Mouse (Mus musculus) CD4-positive, CD25-positive, alpha-beta regulatory T cell, adult 2 months (primary cell): ENCODE results near the gene Aldh6a1.

Experiments used
- DNase-seq: peaks from one replicate; pipeline ENCODE4 v3.0.0-alpha.2; 2012; ENCODE audit warnings: low read depth, low spot score

Aldh6a1 gene

DNA sequence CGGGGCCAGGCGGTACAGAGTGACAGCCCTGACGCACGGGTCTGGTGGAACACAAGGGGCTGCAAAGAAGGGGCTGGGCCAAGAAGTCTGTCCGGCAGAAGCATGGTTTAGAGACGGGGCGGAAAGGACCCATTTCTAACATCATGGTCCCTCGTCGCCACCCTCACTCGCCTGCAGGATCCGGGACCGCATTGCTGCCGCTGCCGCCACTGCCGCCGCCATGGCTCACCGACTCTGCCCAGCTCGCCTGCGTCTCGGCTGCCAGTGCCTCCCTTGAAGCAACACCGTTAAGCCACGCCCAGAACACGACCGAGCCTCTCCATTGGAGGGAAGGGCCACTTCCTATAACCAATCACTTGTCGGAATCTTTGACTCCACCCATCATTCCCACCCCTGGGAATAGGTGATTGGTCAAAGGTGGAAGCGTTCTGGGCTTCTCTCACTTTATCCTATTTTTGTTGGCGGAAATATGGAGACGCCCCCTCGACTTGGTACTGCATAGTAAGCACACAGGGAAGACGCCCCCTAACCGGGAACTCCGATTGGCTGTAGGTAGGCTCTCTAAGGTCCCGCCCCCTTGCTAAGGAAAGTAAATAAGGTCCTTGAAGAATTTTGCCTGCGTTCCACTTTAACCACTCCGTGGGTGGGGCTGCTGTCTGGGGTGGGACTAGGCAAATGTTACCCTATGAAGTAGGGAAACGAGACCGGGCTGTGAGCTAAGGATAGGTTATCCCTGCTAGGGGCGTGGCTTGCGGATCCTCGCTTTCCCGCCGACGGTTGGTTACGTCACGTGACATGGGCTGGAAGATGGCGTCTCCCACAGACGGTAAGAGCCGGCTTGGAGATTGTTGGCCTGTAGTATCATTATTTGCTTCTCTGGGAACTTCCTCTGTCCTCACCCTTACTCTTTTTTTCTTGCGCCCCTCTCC lies at the start of gene Aldh6a1, which contains the start of gene Lin52:
Aldh6a1 (minus strand) TSS at position 287 of the 929 bp plus-strand sequence.
Lin52 (plus strand) TSS at position 705 of the 929 bp plus-strand sequence.
- peak; percentile 98 for DNase-seq

DNA sequence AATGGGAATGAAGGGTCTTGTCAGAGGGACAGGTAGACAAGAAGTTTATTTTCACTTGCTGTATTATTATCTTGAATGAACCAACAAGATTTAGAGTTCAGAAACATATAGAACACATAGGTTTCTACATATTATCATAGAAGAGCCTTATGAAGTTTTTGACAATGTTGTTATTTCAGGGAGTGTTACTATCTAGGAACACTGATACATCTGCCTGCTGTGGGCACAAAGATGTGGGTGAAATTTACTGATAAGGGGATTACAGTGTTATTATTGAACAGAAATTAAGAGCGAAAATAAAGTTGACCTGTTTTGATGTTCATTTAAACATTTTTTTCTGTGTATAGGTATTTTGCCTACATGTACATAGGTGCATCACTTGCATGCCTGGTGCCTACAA lies 46.0 kb upstream of the Aldh6a1 start:
- no peak for DNase-seq

DNA sequence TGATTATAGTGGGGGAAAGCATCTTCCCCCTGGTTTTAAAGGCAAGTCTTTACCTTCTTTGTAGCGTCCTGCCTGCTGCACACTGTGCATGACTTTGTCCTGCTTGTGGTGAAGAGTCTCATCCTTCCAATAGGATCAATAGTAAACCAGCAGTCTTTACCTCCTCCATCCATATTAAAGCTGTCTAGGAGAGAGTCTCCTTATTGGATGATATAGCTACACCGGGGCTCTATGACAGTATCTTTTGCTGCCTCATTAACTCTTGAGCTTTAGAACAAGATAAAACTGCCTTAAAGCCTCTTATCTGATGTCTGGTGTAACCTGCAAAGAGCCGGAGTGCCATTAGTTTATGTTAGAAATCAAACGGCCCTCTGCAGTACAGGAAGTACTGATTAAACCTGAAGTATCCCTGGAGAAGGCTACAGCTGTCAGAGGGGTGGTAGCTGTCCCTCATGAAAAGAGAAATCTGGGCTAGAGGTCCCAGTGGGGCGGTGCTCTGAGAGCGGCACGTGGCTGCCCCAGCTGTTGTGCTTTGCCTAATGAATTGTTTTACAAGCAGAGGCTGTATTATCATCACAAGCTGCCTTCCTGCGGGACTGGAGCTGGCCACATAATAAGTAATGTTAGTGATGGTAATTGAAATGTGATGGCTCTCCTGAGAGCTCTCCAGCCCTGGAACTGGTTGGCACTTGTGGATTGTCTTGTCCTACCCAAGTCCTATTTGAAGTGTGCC lies 36.7 kb upstream of the Aldh6a1 start:
- DNase-seq: no peak

DNA sequence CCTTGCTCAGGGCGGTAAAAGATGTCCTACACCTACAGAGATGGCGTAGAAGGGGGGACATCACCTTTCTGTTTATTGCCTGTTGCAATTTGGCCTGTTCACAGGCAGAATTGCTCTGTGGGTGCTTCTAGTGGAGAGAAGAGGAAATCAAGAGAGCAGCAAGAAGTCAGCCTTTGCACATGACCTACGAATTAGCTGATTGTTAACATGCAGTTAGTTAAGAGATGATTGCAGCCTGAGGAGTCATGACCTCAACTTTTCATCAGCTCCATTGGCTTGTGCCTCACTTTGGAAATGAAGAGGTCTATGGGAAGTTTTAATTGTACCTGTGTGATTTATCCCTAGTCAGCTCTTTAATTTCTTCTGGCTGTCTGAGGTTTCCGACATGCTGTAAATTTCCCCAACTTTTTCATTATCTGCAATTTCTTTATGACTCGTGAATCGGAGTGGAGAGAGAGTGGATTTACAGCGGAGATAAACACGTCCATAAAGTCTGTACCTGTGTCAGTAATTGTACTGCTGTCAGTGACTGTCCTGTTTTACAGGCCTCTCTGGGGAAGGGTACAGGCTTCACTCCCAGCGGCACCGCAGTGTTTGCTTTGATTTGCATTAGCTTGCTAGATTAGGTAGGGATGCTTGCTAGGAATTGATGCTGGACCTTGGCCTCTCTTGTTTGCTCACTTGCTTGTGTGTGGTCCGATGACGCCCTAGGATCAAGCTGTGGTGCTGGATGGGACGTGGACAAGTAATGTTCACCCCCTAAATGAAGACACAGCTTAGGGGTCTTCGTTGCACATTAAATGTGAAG lies 32.2 kb upstream of the Aldh6a1 start:
- no peak for DNase-seq

DNA sequence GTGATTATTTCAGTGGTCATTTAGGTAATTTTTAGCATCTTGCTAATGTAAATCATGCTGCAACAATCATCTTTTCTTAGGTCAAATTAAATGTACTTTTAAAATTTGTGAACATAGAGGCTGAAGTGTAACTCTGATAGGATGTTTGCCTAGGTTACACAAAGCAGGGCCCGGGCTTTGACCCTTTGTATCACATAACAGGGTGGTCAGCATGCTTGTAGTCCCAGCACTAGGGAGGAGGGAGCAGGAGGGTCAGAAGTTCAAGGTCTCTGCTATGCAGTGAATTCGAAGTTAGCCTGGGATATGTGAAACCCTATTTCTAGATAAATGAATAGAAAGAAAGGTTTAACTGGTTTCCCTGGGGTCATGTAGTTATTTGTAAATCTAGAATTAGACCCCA lies 30.4 kb upstream of the Aldh6a1 start:
- no peak for DNase-seq

DNA sequence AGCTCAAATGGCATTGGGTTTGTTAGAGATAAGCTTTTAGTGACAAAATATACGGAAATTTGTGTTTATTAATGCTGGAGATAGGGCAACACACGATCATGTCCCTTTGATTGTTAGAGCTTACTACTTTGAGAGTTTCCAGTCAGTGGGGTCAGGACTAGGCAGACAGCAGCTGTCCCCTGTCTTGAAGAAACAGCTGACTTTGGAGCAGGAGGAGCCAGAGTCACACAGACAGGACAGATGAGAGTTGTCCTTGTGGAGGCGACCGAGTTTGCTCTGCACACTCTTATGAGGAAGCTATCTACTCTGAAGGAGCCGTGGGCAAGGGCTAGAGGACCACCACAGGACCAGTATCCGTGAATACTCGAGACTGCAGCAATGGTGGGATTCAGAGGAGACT lies 28.1 kb upstream of the Aldh6a1 start:
- DNase-seq: no peak

DNA sequence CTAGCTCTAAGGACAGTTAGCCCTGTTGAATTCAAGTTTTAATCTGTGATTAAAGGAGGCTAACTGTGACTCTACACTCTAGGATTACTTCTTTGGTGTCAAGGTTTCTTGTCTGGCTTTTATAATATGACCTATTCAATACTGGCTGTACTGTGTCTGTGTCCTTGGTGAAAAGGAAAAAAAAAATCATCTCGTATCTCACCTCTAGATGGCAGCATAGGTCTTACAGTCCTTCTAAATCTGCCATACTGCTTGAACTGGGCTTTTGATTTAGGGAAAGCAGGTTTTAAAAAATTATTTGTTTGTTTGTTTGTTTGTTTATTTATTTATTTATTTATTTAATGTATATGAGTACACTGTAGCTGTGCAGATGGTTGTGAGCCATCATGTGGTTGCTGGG lies 17.9 kb upstream of the Aldh6a1 start:
- DNase-seq: peak; percentile 78

DNA sequence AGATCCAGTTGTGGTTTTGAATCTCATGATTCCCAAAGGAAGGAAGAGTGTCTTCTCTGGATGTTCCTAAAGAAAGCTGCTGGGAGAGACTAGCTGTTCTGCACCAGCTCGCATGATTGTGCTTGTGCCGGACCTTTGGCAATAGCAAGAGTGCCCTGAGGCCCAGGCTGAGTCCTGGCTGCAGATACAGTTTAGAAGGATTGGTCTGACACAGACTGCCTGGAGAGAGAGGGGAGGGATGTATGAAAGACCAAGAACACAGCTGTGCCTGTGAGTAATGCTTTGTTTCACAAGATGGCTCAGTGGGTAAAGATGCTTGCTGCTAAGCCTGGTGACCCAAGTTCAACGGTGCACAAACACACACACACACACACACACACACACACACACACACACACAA lies 12.1 kb upstream of the Aldh6a1 start:
- DNase-seq: no peak

DNA sequence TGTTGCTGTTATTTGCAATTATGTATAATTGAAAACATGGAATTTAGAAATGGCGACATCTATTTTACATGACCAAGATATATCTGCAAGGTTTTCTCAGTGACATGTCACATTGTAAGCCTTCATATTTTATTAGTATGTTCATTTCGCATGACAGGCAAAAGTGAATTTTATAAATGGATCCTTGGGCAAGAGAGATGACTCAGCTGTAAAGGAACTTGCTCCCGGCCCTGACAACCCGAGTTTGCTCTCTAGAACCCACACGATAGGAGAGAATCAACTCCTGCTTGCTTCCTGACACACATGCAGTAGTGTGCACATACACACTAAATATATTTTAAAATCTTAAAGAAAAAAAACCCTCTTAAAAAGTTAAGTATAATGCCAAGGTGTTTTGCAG lies 10.6 kb upstream of the Aldh6a1 start:
- no peak for DNase-seq

DNA sequence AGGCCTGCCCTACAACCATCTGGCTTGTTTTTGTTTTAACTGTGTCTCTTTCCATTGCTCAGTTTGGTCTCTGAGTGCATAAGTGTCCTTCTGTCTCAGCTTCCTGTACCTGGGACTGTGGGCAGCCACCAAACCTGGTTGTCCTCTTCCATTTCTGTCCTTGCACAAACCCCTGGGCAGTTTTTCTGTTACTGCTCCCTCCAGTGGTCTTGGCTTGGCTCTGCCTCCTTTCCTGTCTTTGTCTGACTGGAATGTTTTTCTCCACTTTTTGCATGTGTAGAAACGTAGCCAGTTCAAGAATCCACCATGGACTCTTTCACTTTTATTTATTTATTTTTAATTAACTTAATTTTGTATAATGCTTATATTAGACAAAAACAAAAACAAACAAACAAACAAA lies 9.0 kb upstream of the Aldh6a1 start:
- DNase-seq: no peak

DNA sequence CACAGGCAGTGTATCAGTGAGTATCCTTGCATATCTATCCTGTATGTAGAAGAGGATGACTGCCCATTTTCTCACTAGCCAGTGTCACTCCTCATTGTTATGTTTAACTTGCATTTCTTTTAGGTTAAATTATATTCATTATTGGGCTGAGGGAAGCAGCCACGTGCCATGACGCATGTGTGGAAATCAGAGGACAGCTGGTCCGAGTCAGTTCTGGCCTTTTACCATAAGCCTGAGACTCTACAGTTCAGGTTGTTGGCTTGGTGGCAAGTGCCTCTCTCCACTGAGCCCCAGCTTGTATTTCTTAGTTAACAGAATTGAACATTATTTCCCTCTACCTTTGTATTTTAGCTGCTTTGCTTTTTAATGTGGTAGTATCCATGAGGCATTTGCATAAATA lies 6.1 kb upstream of the Aldh6a1 start:
- no peak for DNase-seq

DNA sequence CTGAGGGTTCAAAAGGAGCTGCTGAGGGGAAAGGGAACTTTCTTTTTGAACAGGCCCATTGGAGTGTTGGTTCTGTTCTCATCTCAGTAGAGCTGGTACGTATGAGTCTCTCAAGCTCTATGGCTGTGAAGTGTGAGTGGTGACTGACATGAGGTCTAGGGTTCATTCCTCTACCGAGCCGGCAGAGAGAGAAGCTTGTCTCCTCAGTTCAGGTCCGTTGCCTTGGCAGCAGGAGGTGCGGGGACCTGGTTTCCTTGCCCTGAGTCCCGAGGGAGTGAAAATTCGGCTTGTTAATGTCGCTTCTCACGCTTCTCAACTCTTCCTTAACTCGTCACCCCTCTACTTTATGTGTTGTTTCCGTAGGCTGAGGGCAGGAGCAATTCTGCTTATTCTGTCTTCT lies 997 bp upstream of the Aldh6a1 start:
- DNase-seq: peak; percentile 42

DNA sequence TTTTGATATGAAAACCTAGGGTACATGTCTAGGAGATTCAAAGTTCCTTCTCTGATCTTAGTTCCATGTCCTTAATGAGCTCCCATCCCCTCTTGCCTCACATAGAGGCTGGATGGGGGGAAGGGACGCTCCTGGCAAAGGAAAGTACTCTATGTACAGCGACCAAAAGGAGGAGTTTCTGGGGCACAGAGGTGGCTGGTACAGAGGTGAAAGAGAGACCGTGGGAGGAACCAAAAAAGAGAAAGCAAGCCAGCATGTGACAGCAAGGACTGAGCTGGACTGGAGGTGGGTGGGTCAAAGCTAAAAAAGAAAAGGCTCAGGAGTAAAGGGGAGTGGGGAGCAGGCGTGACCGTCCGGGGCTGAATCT lies 470 bp downstream of the Aldh6a1 start:
- DNase-seq: no peak

DNA sequence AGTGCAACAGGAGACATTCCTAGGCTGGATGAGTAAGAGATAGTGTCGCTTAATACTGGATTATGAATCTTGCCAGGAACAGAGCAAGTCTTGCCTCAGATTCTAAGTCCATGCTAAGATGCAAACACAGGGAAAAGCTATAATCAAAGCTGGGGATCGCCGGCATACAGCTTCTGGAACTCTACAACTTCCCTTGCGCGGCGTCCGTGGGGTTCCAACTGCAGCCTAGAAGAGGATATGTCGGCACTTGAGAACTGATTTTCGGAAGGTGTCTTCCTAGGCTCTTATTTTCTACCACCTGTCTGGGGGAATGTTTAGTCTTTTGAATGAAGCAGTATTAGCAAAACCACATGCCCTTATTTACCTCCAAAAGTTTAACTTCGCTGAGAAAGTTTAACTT lies 917 bp downstream of the Aldh6a1 start:
- peak; percentile 7 for DNase-seq

DNA sequence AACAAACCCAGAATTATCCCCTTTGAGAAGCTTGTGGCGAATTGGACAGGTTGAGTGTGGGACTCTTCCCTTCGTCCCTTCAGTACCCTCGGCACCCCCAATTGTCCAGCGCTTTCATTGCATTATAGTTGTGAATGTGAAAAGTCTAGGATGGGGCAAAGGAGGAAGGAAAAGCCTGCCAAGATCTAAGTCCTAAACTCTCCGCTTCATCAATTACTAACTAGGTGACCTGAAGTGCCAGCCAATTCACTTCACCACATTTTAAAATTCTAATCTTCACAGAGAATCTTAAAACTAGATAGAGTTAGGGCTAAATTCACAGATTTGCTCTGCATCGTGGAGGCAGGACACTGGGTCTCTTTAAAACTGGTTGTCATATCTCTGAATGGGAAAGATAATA lies 2.6 kb downstream of the Aldh6a1 start:
- no peak for DNase-seq

DNA sequence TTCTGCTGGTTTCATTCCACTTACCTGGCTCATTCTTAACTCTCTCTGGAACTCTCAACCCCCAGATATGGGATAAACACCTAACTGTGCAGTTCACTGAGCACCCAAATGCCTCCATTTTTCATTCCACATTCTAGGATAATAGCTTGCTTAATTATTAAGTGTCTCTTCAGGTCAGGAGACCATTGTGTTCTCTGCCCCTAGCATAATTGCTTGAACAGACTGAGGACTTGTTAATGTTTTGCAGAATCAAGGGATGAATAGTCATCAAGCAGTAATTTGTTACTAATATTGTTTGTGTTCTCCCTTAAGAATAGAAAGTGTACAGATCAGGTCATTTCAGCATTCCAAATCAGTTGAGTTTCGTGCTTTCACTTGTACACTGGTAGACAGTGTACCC lies 3.4 kb downstream of the Aldh6a1 start:
- DNase-seq: no peak

DNA sequence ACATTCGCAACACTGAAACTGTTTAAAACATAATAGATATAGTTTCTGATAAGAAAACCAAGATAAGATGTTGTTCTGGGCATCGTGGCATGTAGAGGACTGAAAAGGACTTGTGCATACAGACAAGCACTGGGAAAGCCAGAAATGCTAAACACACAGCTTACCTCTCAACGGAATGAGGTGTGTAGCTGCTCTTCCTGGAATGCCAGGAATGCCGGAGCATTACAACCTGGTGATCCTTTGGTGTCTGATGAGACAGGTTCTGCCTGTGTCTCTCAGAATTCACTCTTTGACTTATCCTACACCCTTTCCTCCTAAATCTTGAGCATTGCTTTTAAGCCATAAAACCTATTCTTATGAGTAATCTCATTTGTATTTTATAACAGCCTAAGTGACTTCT lies 8.3 kb downstream of the Aldh6a1 start:
- no peak for DNase-seq

DNA sequence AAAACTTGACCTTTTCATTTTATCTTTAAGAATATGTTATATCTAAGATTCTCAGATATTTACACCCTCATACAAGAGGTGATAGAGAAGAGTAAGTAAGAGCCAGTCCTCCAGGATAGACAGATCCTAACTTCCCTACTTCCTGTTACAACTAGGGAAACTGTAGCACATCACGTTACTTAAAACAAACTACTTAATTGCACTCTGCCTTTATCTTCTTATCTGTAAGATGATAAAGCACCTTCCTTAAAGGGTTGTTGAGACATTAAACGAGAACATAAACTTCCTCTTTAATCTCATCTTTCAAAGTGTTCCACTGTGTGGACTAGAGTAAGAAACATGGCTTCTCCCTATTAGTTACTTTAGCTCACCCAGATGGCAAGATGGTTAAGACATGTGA lies 12.1 kb downstream of the Aldh6a1 start:
- DNase-seq: no peak

DNA sequence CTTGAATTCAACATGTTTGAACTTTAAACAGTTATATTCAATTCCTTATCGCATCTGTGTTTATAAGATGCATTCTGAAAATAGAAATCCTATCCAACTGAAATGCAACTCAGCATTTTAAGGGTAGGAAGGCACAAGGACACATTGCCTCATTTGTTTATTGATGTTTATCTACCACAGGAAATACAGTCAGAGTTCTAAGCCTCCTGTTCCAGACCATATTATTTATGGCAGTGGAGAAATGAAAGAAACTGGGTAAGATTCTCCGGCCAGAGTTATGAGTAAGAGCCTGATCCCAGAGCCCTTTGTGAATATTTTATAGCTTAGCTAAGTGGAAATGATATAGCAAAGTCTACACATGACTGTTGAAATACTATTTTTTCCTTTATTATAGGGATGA lies 21.0 kb downstream of the Aldh6a1 start:
- DNase-seq: no peak

DNA sequence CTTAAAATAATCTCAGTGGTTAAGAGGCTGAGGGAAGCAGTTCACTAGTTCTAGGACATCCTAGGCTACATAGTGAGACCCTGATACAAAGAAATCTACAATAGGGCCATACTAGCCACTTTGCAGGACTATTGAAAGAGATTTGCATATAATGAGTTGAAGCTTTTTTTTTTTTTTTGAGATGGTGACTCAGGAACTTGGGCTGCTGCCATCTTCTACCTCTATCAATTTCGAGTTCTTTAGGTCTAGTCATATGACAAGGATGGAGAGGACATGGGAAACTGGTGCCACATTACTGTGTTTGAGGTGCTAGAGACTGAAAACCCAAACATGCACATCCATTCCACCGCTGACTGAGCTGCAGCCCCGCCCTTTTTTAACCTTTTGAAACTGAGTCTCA lies 26.8 kb downstream of the Aldh6a1 start:
- DNase-seq: no peak

DNA sequence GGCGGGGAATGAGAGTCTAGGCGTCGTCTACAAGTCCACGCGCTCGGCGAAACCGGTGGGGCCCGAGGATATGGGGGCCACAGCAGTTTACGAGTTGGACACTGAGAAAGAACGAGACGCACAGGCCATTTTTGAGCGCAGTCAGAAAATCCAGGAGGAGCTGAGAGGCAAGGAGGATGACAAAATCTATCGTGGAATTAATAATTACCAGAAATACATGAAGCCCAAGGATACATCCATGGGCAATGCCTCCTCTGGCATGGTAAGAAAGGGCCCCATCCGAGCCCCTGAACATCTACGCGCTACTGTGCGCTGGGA lies 33.2 kb downstream of the Aldh6a1 start:
- no peak for DNase-seq
